Mouse (Mus musculus): ENCODE measurements around the gene Tmem184b.

DNA sequence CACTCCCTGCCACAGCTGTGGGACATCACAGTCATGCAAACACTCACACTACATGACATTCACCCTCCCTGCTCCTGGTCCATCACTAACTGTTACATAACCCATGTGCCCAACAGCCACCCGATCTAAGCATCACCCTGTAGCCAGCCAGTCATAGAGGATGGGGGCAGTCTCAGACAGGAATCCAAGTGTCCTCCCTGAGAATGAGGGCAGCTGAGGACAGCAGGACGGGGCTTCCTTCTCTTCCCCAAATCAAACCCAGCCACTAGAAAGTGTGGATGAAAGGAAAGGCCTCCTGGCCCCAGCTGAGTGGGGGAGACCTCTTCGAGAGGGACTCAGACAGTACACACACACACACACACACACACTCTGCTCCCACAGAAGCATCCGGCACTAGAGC, 8.5 kb downstream of the Tmem184b start:
- TF ChIP-seq CTCF (IDR thresholded peaks at IDR 0.05; ENCODE audit: control insufficient read depth, insufficient read depth, insufficient read length) (no peak), MAX (IDR thresholded peaks at IDR 0.05) (no peak), MYOD1 (IDR thresholded peaks at IDR 0.05; ENCODE audit: control insufficient read depth, insufficient read length, low read depth) (no peak), USF1 (IDR thresholded peaks at IDR 0.05; ENCODE audit: low read depth) (no peak)
